Mouse (Mus musculus) forelimb bud, embryonic 11.5 days (tissue): ENCODE data around the gene Ptprm.

ENCODE experiments used
- DNase-seq: peaks from one replicate; pipeline ENCODE4 v3.0.0-alpha.2; 2012; ENCODE audit warnings: low read depth, low spot score

The Ptprm gene

DNA sequence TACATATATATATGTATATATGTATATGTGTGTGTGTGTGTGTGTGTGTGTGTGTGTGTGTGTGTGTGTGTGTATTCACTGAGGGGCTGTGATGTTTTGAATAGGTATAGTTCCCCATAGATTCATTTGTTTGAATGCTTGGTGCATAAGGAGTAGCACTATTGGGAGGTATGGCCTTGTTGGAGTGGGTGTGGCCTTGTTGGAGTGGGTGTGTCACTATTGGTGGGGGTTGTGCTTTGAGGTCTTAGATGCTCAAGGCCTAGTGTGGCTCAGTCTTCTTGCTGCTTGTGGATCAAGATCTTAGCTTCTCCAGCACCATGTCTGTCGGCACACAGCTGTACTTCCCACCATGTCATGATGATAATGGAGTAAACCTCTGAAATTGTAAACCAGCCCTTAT, 138.9 kb downstream of the Ptprm start:
- no peak for DNase-seq

DNA sequence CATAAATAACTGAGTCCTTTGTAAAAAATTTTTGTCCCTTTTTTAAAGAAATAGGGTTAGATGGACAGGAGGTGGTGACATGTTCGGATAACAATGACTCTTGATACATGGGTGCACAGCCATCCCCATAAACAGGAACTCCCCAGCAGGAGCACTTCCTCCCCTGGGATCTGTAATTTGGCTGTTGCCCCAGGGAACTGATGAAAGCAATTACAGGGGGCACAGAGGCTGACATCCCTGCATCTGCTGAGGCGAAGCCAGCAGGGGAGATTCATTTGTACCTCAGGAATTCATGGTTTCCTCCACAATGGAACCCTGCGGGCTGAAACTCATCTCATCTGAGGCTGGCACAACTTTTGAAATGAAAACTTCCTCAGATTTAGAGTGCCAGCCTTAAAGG, 140.5 kb downstream of the Ptprm start:
- DNase-seq: peak; percentile 35

DNA sequence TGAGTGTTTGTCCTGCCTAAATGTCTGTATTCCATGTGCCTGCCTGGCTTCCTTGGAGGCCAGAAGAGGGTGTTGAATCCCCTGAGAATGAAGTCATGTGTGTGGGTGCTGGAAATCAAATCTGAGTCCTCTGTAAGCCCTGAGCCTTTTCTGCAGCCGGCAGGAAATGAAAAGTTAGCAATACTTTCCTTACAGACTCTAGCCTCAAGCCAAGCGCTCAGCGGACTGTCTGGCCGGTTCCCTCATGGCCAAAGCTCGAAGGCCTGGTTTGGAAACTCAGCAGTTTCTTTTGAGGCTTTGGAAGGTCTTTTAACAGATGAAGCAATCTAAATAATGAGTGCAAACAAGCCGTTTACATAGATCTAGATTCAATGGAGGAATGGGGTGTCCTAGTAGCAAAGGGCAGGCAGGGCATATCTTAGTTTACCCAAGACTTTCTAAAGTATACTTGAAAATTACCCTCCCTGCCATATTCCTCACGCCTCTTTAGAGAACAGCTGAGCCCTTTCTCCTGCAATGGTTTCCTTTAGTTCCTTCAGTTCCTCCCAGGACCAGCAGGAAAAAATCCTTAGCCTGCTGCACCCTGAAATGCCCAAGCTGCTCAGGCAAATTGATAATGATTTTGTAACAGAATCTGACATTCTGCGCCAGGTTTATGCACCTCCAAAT, 144.4 kb downstream of the Ptprm start:
- no peak for DNase-seq

DNA sequence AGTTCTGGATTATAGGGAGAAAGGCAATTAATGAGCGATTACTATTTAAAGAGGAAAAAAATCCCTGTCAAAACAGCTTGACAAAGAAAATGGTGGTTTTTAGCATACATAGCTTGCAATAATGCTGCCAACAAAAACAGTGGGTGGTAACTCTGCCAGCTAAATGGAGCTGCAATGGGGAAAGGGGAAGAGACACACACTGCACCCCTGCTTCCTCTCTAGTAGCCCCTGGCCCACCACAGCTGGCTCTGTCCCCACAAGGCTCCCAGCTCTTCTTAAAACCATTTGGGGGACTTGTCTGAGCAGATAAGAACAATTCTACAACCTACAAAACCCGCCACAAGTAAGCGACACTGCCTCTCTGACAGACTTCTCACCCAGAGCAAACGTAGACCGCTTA, 145.7 kb downstream of the Ptprm start:
- DNase-seq: no peak

DNA sequence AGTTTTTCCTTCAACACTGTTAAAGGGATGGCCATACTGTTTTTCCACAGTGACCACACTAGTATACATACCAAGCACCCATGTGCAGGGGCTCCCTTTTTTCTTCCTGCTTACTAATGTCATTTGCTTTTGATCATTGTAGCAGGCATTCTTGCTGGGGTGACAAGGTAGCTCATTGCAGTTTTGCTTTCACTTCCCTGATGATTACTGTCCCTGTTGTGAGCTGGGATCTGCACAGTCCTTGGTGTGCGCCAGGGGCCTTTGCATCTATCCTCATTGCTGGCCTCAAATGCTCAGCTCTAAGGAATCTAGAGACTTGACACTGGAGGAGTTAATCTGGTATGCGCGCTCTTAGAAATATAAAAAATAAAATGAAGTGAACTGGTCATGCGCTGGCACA, 147.3 kb downstream of the Ptprm start:
- DNase-seq: no peak

DNA sequence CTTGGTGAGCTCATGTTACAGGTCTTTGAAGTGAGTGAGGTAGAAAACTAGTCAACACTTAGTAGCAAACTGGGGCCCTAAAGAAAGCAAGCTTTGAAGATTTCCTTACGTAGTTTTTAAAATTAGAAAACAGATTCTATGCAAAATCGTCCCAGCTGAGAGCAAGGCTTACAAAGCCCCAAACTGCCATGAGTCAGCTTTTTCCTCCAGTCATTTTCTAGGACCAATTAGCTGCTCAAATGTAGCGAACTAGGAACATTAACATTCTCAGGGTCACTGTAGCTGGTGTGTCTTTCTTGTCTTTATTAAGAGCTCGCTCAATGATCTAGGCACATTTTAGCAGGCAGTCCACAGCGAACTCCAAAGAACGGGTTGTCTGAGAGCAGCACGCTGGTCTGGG, 153.1 kb downstream of the Ptprm start:
- no peak for DNase-seq

DNA sequence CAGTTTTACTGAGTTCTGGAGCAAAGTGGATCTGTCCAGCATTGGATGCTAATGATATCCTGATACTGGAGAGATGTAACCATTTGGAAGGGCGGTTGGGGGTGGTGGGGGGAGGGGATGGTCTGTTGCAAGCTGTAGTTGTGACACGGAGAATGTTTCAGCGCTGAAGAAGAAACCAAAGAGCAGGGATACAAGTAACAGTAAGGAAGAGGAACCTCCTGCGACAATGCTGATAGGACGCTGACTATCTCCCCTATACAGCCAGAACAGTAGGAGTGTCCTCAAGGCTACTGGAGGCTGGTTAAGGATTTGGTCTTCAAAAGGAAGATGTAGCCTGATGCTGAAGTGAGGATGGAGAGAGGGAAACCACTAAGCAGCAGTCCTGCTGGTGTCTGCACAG, 160.5 kb downstream of the Ptprm start:
- DNase-seq: no peak

DNA sequence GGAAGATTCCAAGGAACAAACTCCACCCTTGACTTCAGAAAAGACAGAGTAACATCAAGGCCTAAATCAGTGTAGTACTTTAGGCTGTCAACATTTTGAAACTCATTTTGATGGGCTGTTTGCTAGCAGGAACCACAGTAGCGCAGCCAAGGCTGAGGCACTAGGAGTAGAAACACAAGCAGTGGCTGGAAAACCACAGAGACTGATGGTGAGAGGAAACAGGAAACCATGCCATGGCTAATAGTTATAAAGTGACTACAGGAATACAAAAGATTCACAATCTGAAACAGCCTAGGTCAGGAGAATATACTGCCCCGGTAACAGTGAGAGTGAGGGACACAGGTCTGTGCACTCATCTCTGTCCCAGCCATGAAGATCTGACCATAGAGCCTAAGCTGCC, 165.7 kb downstream of the Ptprm start:
- no peak for DNase-seq

DNA sequence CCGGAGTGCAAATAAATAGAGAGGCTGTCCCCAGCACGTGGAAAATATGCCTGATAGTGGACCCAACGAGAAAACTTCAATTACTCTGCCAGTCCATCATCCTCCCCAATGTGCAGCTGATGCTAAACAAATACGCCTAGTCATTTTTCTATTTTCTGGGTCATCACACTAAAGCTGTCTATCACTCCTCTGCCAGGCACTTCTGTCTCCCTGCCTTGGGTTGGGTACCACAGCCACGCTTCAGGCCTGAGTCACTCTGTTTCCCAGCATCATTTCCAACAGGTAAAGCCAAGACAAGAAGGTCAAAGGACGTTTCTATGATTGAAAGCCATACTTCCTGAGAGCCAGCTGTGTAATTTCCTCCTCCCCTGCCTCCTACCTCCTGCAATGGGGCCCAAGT, 167.4 kb downstream of the Ptprm start:
- no peak for DNase-seq

DNA sequence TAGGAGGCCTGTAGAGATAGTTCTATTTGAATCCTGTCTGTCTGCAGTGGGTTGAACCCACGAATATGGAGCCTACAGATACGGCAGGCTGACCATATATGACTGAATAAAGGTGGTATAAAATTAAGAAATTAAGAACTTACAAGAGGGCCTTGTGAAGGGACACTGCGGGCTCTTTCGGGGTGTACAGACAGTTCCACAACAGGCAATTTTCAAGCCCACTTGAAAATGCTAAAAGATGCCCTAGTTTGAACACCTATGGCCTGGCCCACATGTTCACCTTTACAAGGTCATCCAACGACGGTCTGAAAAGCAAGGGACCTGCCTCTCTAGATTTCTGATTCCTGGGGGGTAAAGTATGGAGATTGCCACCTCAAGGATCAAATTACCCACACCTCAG, 168.3 kb downstream of the Ptprm start:
- DNase-seq: no peak

DNA sequence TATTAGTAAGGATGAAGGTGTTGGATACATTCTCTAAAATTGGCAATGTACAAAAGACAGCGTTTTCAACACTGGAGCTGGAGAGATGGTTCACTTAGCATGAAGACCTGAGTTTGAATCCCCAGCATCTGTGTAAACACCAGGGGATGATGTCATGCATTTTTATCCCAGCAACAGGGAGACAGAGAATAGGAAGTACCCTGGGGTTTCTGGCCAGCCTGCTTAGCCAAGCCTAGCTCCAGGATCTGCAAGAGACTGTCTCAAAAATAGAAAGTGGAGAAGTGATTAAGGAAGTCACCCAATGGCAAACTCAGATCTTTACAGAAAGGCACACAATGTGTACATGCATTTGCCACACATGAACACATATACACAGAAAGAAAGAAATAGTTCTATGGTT, 174.8 kb downstream of the Ptprm start:
- DNase-seq: no peak

DNA sequence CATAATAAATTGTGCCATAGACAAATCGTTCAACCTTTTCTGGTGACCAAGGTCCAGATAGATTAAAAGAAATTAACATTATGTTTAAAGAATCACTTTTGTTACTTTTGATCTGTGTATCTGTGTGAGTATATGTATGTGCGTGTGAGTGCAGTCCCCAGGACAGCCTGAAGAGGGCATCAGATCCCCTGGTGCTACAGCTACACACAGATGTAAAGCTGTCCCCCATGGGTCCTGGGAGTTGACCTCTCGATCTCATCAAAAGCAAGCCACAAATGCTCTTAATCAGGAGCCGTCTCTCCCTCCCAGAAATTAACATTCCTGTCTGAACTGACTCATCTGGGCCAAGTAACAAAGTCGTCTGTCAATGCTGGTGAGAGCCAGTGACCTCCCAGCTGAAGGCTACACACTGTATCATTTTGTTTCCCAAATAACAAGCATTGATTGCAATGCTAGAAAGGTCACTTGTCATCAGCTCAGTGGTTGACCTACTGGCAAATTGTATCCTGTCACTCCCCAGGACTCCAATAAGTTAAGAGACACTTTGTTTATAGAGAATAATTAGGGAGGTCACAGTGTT, 175.5 kb downstream of the Ptprm start:
- no peak for DNase-seq

DNA sequence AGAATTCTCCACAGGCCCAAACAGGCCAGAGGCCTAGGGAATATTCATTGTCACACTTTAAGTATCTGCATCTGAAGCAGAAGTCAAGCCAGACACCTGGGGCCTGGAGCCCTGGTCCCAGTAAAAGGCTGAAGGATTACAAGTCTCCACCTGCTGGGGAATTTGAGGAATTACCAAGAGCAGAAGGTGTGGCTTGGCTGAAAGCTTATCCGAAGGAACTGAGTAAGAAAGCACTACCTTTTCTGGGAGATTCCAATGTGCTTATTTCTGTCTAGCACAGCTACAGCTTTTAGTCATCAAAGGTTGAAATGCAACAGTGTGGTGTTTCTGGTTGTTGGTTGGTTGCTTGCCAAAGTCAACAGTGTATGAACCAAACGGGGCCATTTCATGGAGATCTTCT, 178.4 kb downstream of the Ptprm start:
- peak; percentile 42 for DNase-seq

DNA sequence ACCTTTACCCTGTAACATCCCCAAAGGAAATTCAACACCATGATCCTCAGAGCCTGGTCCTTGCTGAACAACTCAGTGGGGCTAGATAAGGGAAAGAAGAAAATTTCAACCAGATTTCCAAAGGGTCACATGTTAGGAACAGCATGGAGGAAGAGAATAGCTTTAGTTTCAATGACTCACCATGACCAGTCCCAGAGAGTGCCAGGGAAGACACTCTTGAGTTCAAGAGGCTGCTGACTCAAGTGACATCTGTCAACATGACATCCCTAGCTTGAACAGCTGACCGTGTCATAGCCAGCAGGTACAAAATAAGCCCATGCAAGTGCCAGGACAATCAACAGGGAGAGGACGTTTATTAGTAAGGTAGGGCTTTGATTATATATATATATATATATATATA, 182.9 kb downstream of the Ptprm start:
- DNase-seq: no peak

DNA sequence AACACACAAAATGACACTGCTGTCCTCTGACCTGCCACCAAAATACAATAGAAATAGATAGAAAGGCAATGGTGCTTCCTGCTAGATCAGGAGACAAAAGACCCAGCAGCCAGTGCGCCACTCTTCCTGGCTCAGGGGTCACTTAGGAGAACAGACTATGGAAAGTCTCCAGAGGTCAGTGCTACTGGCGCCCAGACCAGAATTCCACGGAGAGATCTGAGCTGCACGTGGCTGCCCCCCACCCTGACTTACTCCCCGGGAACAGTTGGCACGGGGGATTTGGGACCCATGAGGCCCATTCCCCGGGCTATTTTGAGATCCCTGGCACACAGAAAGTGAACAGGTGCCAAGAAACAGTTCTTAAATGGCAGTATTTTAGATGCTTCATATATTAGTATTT, 183.6 kb downstream of the Ptprm start:
- DNase-seq: no peak

DNA sequence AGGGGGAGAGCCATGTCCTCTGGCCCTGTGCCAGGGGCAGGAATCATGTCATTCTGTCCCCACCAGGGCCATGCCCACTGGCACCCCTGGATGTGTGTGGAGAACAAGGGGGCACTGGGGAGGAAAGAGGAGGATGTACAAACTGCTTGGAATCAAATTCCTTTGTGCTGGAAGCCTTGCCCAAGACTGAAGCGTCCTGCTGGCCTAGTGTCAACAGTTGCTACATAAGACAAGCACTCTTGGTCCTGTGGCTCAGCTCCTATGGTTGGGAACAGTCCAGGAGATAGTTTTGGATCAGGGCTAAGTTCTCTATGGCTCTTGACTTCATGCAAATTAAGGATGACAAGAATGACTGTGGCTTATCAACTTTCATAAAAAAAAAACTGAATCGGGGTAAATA, 188.4 kb downstream of the Ptprm start:
- no peak for DNase-seq

DNA sequence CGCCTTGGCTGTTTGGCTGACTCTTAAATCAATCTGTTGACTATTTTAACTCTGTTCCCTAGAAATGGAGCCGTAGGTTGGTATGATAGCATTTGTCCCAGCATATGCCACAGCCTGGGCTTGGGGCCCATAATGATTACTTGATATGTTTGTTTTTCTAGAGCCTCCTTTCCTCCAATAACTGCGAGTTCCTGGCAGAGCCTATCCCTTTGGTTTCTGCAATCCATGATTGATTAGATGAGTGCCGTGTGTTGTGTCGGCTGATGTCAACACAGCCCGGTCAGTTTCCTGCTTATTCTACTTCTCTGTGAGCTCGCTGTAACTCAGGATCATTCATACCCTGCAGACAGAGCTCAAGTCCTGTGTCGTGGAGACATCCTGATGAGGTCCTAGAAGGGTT, 194.6 kb downstream of the Ptprm start:
- no peak for DNase-seq

DNA sequence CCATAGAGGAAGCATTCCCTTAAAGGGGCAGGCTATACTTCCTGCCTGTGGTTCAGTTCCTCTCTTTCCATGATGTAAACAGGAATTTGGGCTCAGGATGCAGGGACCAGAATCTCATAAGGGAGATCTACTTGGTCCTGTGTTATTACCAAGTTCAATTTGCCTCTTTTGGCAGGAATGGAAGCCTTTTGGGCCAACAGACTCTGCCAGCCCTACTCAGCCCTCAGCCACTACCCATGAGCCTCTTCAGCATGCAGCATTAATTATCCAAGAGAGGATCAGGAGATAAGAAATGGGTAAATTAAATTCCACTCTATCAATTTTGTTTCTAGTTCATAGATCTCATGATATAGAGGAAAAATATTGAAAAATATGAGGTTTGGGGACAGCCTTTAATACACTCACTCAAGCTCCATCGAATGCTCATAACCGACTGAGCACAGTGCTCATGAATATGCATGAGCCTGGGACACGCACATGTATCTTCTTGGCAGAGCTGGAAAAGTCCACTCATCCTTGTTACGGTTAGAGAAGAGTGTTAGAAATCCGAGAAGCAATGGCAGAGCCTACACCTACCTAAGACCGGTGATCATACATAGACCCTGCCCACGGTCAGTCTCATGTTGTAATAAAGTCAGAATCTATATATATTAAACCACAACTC, 197.0 kb downstream of the Ptprm start:
- no peak for DNase-seq

DNA sequence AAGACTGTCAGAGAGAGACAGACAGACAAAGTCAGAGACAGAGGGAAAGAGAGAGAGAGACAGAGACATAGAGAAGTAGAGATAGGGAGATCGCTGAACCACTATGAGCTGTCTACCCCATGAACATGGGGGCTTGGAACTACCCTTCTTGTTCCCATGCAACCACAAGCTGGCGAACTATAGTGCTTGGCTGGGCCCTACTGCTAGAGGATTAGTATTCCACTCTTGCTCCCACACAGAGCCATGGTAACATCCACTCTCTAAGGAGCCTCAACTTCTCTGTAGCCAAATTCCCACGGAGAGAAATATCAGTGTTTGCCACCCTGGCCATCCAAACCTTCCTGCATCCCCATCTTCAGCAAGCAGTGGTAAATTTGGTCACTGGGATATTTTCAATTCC, 202.0 kb downstream of the Ptprm start:
- DNase-seq: no peak

DNA sequence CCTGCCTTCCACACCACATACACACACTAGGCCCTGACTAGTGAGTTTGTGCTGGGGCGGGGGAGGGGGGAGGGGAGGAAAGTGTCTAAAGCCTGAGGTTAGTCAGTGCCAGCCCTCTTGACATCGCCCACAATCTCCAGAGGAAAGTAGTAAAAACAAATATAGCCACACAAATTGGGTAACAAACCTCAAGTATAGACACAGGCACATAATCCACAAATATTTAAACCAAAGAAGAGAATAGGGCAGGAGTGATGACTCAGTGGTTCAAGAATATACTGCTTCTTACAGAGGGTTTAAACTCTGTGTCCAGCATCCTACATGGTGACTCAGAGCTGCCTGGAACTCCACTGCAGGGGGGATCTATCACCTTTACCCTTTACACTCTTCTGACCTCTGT, 203.8 kb downstream of the Ptprm start:
- DNase-seq: no peak

DNA sequence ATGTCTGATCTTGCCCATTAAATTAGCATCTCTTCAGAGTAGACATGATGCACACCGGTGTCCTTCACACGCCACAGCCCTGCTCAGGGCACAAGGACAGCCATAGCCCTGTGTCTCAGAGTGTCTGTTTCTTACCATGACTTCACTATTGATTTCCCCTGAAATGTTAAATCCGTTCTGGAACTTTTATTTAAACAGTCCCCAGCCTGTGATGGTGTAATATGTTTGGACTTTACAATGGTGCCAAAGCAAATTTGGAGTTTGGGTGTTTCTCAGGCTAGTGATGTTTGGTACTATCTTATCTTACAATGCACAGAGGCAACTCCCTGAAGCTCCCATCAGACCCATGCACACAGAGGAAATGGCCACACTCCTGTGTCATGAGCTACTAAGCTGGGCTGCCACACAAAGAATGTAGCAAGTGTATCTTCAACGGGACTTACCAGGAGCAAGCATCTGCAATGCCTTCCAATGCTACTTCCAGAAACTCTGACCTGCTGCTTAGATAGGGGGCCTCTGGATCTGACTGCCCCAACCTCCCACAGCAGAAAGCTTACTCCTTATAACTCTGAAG, 212.0 kb downstream of the Ptprm start:
- DNase-seq: no peak

DNA sequence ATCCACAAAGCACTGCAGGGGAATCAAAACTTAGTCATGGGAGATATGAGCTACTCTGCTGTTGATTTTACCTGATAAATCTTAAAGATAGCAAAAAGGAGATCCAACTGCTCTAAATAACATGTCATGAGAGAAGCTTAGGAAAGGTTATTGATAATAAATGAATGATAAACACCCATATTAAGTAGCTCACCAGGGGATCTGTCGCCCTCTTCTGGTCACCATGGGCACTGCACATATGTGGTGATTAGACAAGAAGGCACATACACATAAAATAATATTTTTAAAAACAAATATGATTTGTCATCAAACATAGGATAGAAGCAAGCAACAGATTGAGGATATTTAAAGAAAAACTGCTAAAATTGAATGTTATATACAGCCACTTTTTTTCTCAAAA, 213.8 kb downstream of the Ptprm start:
- DNase-seq: no peak

DNA sequence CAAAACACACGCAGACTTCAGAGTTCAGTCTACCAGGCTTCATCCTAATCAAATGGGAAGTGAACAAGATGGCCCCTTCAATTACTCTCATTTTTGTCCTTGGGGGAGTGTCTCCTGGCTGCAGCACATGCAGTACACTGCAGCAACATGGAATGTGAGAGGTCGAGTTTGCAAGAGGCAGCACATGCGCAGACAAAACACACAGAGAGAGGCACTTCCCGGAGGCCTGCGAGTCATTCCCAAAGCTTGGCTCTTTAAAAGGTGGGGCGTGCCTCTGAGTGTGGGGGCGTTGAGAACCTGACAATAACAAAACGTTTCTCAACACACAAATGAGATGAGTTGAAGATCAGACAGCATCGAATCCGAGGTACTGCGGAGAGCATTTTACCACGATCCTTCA, 215.3 kb downstream of the Ptprm start:
- no peak for DNase-seq
